Mouse (Mus musculus): ENCODE data around the gene Rabepk. TPM values are rescaled to one million over a fixed set of nuclear protein-coding genes. Genes with fewer than 3 reads are reported as not detected.
"Not testable (repeated sequence)": the region's sequence is repeated elsewhere in the genome, so short reads cannot be mapped to it uniquely, and the experiment has no call there.

Gene Rabepk
- polyA plus RNA-seq (2016; fragmentation: Nextera tagmentation; extraction: Ambion mirVana) = 40.3 and 41.6 TPM in 2 replicates

DNA sequence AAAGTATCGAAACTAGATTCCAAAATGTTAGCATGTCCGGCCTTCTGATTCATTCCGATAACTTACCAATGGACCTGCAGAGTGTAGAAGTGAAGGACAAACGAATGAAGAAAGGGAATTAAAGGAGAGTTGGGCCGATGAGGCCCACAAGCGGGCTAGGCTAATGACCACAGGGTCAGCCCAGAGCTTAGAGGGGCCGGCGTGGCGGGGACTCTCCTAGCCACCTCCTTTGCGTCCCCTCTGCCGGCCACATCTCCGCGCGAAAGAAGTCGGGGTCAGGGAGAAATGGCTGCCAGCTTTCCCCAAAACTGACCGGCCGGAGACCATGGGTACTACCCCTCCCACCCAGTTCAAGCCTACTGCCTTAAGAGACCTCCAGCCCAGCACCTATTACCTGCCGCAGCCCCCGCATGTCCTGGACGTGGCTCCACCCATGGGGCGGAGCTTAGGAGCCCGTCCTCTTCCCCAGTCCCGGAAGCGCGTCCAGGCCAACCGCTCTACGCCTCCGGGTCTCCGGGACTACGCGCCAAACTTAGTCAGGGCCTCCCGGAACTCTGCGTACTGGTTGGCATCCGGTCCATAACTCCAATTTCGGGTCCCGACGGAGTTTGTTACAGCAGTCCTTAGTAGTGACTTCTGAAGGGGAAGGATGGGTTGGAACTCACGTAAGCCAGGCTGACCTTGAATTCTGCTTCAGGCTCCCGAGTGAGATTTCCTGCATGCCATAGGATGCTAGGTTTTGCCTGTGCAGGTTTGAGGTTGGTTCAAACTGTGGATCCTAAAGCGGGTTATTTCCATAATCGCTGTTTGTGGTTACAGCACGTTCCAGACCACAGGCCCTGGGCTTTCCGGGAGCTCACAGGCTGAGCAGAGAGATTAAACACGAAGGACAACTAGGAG lies at the start of gene Rabepk:
Rabepk (minus strand) TSS at position 556 of the 900 bp plus-strand sequence.
- no peaks in the 10 kb centered on the region for H3K9me3 ChIP-seq (replicated peaks)
- peak within 1 kb of the TSS; percentile 82 for H3K27ac ChIP-seq (replicated peaks)
- peak within 1 kb of the TSS; percentile 81 for H3K4me3 ChIP-seq
- WGBS = 5% methylated on average over 44 of the region's 44 CpGs
- H3K4me1 ChIP-seq = peaks cover 31% of the 10 kb centered on the region
- H3K27me3 ChIP-seq (ENCODE audit: low read depth, poor library complexity, severe bottlenecking) = no peaks in the 10 kb centered on the region
- peak; percentile 79 for DNase-seq (ENCODE audit: low spot score)
- H3K36me3 ChIP-seq = peaks cover 32% of the 10 kb centered on the region

DNA sequence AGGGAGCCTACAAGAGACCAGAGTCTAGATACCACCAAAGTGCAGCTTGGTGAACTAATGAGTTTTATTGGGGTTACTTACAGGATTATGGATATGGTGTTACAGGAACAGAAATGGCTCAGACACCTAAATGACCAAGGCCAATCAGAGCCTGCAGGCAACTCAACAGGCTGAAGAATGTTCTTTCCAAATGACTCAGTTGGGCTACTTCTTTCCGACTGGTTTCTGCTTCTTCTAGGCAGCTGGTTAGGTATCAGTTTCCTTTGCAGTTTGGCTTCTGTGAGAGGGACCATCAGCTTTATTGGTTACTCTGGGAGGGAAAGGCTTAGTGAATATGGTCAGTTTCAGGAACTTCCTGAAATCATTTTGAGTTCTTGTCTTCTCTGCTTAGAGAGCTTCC lies 48.0 kb upstream of the Rabepk start:
- DNase-seq (ENCODE audit: low spot score) = no peak
- H3K36me3 ChIP-seq = peaks cover 44% of the 10 kb centered on the region
- H3K27me3 ChIP-seq (ENCODE audit: low read depth, poor library complexity, severe bottlenecking) = no peaks in the 10 kb centered on the region
- no peak overlapping the region for H3K27ac ChIP-seq (replicated peaks)
- 95% methylated on average over 1 of the region's 1 CpGs for WGBS
- H3K9me3 ChIP-seq (replicated peaks) = no peaks in the 10 kb centered on the region
- no peak overlapping the region for H3K4me3 ChIP-seq
- H3K4me1 ChIP-seq = no peaks in the 10 kb centered on the region

GRCm38 (mm10) chr2:34843211-34843939 lies 43.7 kb upstream of the Rabepk start:
- no peak overlapping the region for H3K4me3 ChIP-seq
- DNase-seq (ENCODE audit: low spot score) = no peak
- no peak overlapping the region for H3K27ac ChIP-seq (replicated peaks)
- no peaks in the 10 kb centered on the region for H3K27me3 ChIP-seq (ENCODE audit: low read depth, poor library complexity, severe bottlenecking)
- WGBS = 86% methylated on average over 11 of the region's 11 CpGs
- 0 out of 2 replicates have a peak, but pooled peaks cover 3% of the 10 kb centered on the region for H3K36me3 ChIP-seq
- no peaks in the 10 kb centered on the region for H3K4me1 ChIP-seq
- no peaks in the 10 kb centered on the region for H3K9me3 ChIP-seq (replicated peaks)

DNA sequence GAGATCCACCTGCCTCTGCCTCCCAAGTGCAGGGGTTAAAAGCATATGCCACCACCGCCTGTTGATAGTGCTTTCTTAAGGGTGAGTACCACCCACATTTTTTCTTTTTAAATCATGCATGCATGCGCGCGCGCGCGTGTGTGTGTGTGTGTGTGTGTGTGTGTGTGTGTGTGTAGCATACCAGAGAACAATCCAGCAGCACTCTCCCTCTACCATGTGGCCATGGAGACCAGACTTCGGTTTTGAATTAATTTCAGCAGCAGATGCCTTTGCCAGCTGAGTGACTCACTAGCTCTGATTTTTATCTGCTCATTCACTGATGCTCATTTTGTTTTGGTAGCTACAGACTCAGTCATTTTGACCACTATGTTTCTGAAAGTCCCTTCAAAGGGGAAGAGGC lies 42.0 kb upstream of the Rabepk start:
- no peak for DNase-seq (ENCODE audit: low spot score)
- H3K9me3 ChIP-seq (replicated peaks) = no peaks in the 10 kb centered on the region
- no peak overlapping the region for H3K27ac ChIP-seq (replicated peaks)
- no peaks in the 10 kb centered on the region for H3K36me3 ChIP-seq
- H3K4me3 ChIP-seq = no peak overlapping the region
- H3K4me1 ChIP-seq = no peaks in the 10 kb centered on the region
- H3K27me3 ChIP-seq (ENCODE audit: low read depth, poor library complexity, severe bottlenecking) = no peaks in the 10 kb centered on the region
- WGBS = 90% methylated on average over 8 of the region's 8 CpGs

DNA sequence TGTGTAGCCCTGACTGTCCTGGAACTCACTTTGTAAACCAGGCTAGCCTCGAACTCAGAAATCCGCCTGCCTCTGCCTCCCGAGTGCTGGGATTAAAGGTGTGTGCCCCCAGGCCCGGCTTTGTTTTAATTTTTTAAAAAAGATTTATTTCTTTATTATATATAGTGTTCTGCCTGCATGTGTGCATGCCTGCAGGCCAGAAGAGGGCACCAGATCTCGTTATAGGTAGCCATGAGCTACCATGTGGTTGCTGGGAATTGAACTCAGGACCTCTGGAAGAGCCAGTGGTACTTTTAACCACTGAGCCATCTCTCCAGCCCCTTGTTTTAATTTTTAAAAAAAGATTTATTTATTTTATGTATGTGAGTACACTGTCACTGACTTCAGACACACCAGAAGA lies 40.4 kb upstream of the Rabepk start:
- not testable (repeated sequence) for H3K36me3 ChIP-seq; H3K4me3 ChIP-seq; H3K27ac ChIP-seq (replicated peaks); DNase-seq (ENCODE audit: low spot score); H3K4me1 ChIP-seq; H3K9me3 ChIP-seq (replicated peaks); H3K27me3 ChIP-seq (ENCODE audit: low read depth, poor library complexity, severe bottlenecking)
- 79% methylated on average over 5 of the region's 5 CpGs for WGBS

DNA sequence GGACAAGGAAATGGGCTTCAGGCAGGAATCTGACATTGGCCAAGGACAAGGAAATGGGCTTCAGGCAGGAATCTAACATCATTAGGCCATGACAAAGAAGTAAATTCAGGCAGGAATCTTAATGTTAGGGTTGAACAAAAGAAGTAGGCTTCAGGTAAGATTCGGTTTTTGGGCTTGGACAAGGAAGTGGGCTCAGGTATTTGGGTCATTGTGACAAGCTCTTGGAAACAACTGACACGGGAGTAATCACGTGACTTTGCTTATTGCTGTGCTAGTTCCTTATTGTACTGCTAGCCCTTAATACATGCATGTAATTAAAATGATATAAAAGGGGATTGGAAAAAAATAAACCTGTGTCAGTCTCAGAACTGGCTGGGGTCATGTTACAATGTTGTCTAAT lies 36.0 kb upstream of the Rabepk start:
- no peaks in the 10 kb centered on the region for H3K27me3 ChIP-seq (ENCODE audit: low read depth, poor library complexity, severe bottlenecking)
- H3K4me1 ChIP-seq = no peaks in the 10 kb centered on the region
- H3K4me3 ChIP-seq = no peak overlapping the region
- no peak for DNase-seq (ENCODE audit: low spot score)
- no peaks in the 10 kb centered on the region for H3K36me3 ChIP-seq
- H3K9me3 ChIP-seq (replicated peaks) = no peaks in the 10 kb centered on the region
- H3K27ac ChIP-seq (replicated peaks) = no peak overlapping the region
- WGBS = 85% methylated on average over 3 of the region's 3 CpGs

- Histone ChIP-seq H3K4me1 (no peaks in the 10 kb centered on the region), H3K36me3 (no peaks in the 10 kb centered on the region), H3K9me3 (replicated peaks) (peaks cover 14% of the 10 kb centered on the region; the same call in 1 of the 2 replicates), H3K27me3 (ENCODE audit: low read depth, poor library complexity, severe bottlenecking) (no peaks in the 10 kb centered on the region), H3K4me3 (no peak overlapping the region), H3K27ac (replicated peaks) (no peak overlapping the region)
- whole genome bisulfite sequencing = 92% methylated on average over 17 of the region's 17 CpGs
- DNase-seq (ENCODE audit: low spot score) = no peak
Measured at GRCm38 (mm10) chr2:34833624-34834023, 33.9 kb upstream of the Rabepk start.

DNA sequence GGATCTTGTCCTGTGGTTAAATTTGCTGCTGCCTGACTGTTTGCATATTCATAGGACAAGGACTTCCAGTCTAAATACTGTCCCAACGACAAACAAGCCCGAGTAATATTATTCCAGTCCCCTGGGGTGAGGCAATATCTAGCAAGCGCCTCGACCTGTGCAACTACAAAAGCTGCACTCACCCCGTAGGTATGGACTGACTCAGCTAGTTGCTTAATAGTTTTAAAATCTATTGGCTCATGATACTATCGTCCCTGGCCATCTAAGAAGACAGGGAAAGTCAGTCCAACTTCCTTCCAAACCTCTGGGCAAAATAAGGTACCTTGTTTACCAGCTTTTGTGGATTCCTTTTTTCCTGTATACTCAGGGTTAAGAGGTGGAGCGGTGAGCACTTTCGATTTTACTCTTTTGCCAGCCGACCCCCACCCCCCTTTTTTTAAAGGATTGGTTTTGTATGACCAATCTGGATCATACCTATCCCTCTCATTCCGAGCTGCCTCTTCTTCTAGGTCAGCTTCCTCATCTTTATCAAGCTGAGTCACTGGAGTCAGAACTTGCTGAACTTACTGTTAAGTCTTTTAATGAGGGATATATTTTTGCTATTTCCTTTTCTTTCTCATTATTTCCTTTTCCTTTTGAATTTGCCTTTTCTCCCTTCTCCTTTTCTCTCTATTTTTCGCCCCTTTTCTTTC lies 33.2 kb upstream of the Rabepk start, which contains the start of gene Gm34653:
Gm34653 (plus strand) TSS at position 242 of the 692 bp plus-strand sequence.
- not testable (repeated sequence) for H3K36me3 ChIP-seq; H3K27me3 ChIP-seq (ENCODE audit: low read depth, poor library complexity, severe bottlenecking); H3K4me3 ChIP-seq; H3K27ac ChIP-seq (replicated peaks); H3K4me1 ChIP-seq; DNase-seq (ENCODE audit: low spot score)
- peaks cover 14% of the 10 kb centered on the region; the same call in 1 of the 2 replicates for H3K9me3 ChIP-seq (replicated peaks)
- WGBS = 77% methylated on average over 11 of the region's 11 CpGs

DNA sequence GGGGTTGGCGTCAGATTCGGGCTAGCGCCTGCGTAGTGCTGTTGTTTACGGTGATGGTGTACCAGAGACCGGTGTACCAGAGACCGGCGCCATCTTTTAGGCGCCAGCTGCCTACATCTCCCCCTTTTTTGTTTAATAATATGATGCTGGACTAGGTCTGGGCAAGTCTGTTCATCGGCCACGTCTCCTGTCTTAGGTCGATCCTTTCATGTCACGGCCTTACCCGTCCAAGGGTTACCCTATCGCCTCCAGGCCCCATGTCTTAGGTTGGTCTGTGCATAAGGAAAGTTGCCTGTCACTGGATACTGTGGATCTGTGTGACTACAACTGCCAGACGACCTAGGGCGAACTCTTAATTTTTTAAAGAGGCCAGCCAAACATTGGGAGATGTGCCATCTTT lies 30.4 kb upstream of the Rabepk start:
- 95% methylated on average over 17 of the region's 17 CpGs for WGBS
- Histone ChIP-seq H3K9me3 (replicated peaks) (peaks cover 14% of the 10 kb centered on the region; the same call in 1 of the 2 replicates), H3K4me1 (peaks cover 10% of the 10 kb centered on the region)
- not testable (repeated sequence) for H3K4me3 ChIP-seq; H3K36me3 ChIP-seq; H3K27ac ChIP-seq (replicated peaks); H3K27me3 ChIP-seq (ENCODE audit: low read depth, poor library complexity, severe bottlenecking); DNase-seq (ENCODE audit: low spot score)

DNA sequence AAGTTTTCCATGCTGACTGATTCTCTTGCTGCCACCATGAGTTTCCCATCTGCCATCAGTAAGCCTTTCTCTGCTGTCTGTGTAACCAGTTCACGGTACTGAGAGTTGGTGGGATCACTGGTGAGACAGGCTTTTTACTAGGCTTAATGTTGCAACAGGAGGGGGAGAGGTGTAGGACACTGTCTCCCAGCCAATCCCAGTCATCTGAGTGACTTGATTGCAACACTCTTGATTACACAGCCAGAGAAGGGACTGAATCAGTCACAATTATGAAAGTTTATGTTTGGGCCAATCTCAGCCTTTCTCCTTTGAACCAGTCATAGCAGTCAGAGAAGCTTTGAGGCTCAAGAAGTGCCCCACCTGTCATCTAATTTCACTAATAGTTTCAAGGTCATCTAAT lies 28.3 kb upstream of the Rabepk start:
- peaks cover 20% of the 10 kb centered on the region for H3K4me1 ChIP-seq
- no peak overlapping the region for H3K4me3 ChIP-seq
- H3K9me3 ChIP-seq (replicated peaks) = peaks cover 14% of the 10 kb centered on the region; the same call in 1 of the 2 replicates
- no peak for DNase-seq (ENCODE audit: low spot score)
- H3K27me3 ChIP-seq (ENCODE audit: low read depth, poor library complexity, severe bottlenecking) = no peaks in the 10 kb centered on the region
- WGBS = 83% methylated on average over 1 of the region's 1 CpGs
- H3K36me3 ChIP-seq = no peaks in the 10 kb centered on the region
- no peak overlapping the region for H3K27ac ChIP-seq (replicated peaks)

GRCm38 (mm10) chr2:34827591-34827990 lies 27.9 kb upstream of the Rabepk start:
- peaks cover 20% of the 10 kb centered on the region for H3K4me1 ChIP-seq
- peaks cover 14% of the 10 kb centered on the region; the same call in 1 of the 2 replicates for H3K9me3 ChIP-seq (replicated peaks)
- no peaks in the 10 kb centered on the region for H3K27me3 ChIP-seq (ENCODE audit: low read depth, poor library complexity, severe bottlenecking)
- H3K27ac ChIP-seq (replicated peaks) = no peak overlapping the region
- no peak overlapping the region for H3K4me3 ChIP-seq
- DNase-seq (ENCODE audit: low spot score) = no peak
- peaks cover 3% of the 10 kb centered on the region for H3K36me3 ChIP-seq
- WGBS = 87% methylated on average over 4 of the region's 4 CpGs

DNA sequence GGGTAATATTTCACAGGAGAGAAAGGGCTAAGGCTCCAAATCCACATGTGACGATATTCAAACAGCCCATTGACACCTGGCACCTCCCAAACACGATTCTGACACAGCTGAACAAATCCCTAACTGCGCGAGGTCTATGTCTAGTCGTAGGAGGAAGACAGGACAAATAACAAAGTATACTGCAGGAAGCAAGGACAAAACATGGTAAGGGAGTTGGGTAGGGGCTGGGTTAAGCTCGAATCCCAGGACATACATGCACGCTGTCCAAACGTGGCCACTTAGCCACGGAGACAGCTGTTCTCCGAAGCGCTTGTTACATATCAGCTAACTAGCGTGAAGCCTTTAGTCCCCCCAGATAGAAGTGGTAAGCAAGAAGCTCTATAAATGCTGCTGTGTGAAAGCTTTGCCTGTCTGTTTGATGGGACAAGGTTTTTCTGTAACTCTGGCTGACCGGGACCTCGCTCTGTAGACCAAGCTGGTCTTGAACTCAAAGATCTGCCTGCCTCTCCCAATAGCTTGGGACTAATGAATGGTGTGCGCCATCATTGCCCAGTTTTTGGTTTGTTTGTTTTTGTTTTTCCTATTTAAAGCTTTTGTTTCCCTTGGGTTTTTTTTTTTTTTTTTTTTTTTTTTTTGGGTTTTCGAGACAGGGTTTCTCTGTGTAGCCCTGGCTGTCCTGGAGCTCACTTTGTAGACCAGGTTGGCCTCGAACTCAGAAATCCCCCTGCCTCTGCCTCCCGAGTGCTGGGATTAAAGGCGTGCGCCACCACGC lies 26.9 kb upstream of the Rabepk start:
- Histone ChIP-seq H3K27ac (replicated peaks) (peak overlapping the region; percentile 89), H3K27me3 (ENCODE audit: low read depth, poor library complexity, severe bottlenecking) (no peaks in the 10 kb centered on the region), H3K36me3 (peaks cover 12% of the 10 kb centered on the region), H3K4me3 (peak overlapping the region; percentile 89), H3K9me3 (replicated peaks) (peaks cover 14% of the 10 kb centered on the region; the same call in 1 of the 2 replicates), H3K4me1 (peaks cover 20% of the 10 kb centered on the region)
- WGBS = 37% methylated on average over 20 of the region's 21 CpGs
- DNase-seq (ENCODE audit: low spot score) = no peak
